Mouse (Mus musculus): Measurements from ENCODE around the gene Myo15. TPM values are rescaled to one million over a fixed set of nuclear protein-coding genes. Genes with fewer than 3 reads are reported as not detected.

Myo15 gene
- polyA plus RNA-seq (2017; shearing (Covaris generic)) = 0.05 TPM

DNA sequence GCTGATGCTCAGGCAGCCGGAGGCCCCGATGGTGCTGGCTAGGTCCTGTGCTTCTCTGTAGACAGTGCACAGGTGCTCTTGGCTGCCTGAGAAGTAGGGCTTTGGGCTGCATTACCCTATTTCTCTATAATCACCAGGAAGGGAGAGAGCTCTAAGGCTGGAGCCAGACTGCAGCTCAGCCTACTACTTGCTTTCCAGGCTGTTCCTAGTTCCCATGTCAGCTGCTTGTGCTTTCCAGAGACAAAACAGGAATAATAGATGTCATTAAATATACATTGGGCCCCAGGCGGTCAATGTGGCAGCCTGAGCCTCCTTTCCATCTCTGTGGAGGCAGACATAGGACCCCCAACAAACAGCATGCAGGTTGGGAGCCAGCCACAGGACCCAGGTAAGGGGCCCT is at the start of gene Myo15:
TSS of gene Myo15 (plus strand) at position 301 of the 400 bp plus-strand sequence.

GRCm38 (mm10) chr11:60454080-60454744 is 14.9 kb upstream of the Myo15 start, which contains the start of gene Drg2:
TSS of gene Drg2 (plus strand) at chr11:60454591.

DNA sequence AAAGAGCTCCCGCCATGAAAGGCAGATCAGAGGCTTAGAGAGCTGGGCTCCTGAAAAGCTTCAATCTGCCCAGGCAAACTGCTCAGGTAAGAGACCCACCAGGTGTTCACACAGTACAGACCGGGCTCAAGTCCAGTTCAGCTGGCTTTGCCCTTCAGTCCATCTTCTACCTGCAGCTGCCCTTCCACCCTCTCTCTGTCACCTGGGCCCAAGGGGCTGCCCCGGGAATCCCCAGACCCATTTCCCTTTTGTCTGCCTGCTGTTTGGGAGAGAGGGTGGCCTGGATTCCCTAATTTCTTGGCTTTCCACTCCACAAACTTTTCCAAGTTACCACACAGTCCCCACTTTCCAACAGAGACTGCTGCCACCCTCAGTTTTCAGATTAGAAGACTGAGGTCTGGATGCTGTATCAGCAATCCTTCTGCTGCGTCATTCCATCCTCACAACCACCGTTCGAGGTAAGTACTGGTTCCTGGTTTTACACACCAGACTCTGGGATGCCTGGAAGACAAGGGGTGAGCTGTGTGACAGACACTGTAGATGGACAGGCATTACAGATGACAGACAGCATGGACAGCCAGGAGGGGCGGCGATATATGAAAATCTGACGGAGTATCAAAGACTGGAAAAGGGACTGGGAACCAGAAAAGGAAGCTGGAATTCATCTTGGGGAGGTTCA is 67.2 kb downstream of the Myo15 start, which contains the start of gene Alkbh5:
TSS of gene Alkbh5 (plus strand) at position 202 of the 679 bp plus-strand sequence.

Other genes with a start within 250 kb of the Myo15 start
- 67.7 TPM for gene Srebf1, start 246.8 kb upstream of the Myo15 start, polyA plus RNA-seq (2017; shearing (Covaris generic))
- gene Tom1l2, start 116.4 kb upstream of the Myo15 start, polyA plus RNA-seq (2017; shearing (Covaris generic)) = 70.4 TPM
- 0.68 TPM for gene Drc3, start 116.0 kb upstream of the Myo15 start, polyA plus RNA-seq (2017; shearing (Covaris generic))
- gene Gid4, start 52.2 kb upstream of the Myo15 start, polyA plus RNA-seq (2017; shearing (Covaris generic)) = 5.8 TPM
- gene Atpaf2, start 50.9 kb upstream of the Myo15 start, polyA plus RNA-seq (2017; shearing (Covaris generic)) = 49.0 TPM
- 72.4 TPM for gene Drg2, start 14.7 kb upstream of the Myo15 start, polyA plus RNA-seq (2017; shearing (Covaris generic))
- 3.8 TPM for gene Alkbh5, start 67.0 kb downstream of the Myo15 start, polyA plus RNA-seq (2017; shearing (Covaris generic))
- 17.1 TPM for gene Llgl1, start 230.4 kb downstream of the Myo15 start, polyA plus RNA-seq (2017; shearing (Covaris generic))

All from CD4-positive, CD25-positive, alpha-beta regulatory T cell, adult 9 weeks (primary cell).